Mouse (Mus musculus) embryonic fibroblast, embryonic 13.5 days (primary cell): ENCODE data around the gene Dnah11.
"Not testable (repeated sequence)": the region's sequence is repeated elsewhere in the genome, so short reads cannot be mapped to it uniquely, and the experiment has no call there.

Experiments used
- CTCF ChIP-seq: IDR thresholded peaks from 2 replicates; pipeline ENCODE4 v1.5.1; 2011; ENCODE audit warnings: mild to moderate bottlenecking, control low read depth, low read length, moderate library complexity, borderline replicate concordance; ENCODE audit not compliant: insufficient read depth
- POLR2A ChIP-seq: IDR thresholded peaks from 2 replicates; pipeline ENCODE4 v1.6.1; 2011; ENCODE audit warnings: low read depth, mild to moderate bottlenecking, control low read depth, low read length, moderate library complexity

GRCm38 (mm10) chr12:117905232-117905840 is 293.5 kb downstream of the Dnah11 start:
- not testable (repeated sequence) for TF ChIP-seq POLR2A, CTCF
